Mouse (Mus musculus) kidney, embryonic 14.5 days (tissue): ENCODE measurements at regions not wholly inside any gene's neighbourhood (a gene's known extent, or its start where the extent isn't known, plus 50 kb on each side); places are given as distances from the start of the nearest gene placed in this dataset.

Source experiments
- ATAC-seq: fragments of 200-750 bp; cut with Nextera tagmentation; 2 replicates; pipeline ENCODE4 v1.8.0; 2017; ENCODE audit warnings: moderate number of reproducible peaks, mild to moderate bottlenecking, moderate TSS enrichment, moderate library complexity; ENCODE audit not compliant: low FRiP score, low TSS enrichment
- H3K27ac ChIP-seq: fragments of 300-500 bp; sonication (generic); 2 replicates; pipeline ENCODE4 v1.5.1; 2014; ENCODE audit warnings: low read depth, mild to moderate bottlenecking, low read length, moderate library complexity, mixed read lengths
- H3K27me3 ChIP-seq: fragments of 300-500 bp; sonication (generic); 2 replicates; pipeline ENCODE4 v1.6.1; 2014; ENCODE audit warnings: mild to moderate bottlenecking, low read length; ENCODE audit not compliant: control insufficient read depth, insufficient read depth
- H3K36me3 ChIP-seq: fragments of 300-500 bp; sonication (generic); 2 replicates; pipeline ENCODE4 v1.6.1; 2014; ENCODE audit warnings: low read length, mixed read lengths; ENCODE audit not compliant: control insufficient read depth, insufficient read depth
- H3K4me1 ChIP-seq: fragments of 300-500 bp; sonication (generic); 2 replicates; pipeline ENCODE4 v1.6.1; 2014; ENCODE audit warnings: low read length, mixed read lengths; ENCODE audit not compliant: control insufficient read depth, insufficient read depth
- H3K4me2 ChIP-seq: fragments of 300-500 bp; sonication (generic); replicated peaks from 2 replicates; pipeline ENCODE4 v1.6.1; 2014; ENCODE audit warnings: low read depth, mild to moderate bottlenecking, low read length
- H3K4me3 ChIP-seq: fragments of 300-500 bp; sonication (generic); 2 replicates; pipeline ENCODE4 v1.5.1; 2014; ENCODE audit warnings: mild to moderate bottlenecking, low read length
- H3K9ac ChIP-seq: fragments of 300-500 bp; sonication (generic); 2 replicates; pipeline ENCODE4 v1.6.1; 2014; ENCODE audit warnings: low read depth, mild to moderate bottlenecking, low read length, moderate library complexity
- H3K9me3 ChIP-seq: fragments of 300-500 bp; sonication (generic); 2 replicates; pipeline ENCODE4 v1.6.1; 2016; ENCODE audit warnings: low read length; ENCODE audit not compliant: control insufficient read depth
- WGBS: fragments of 180-500 bp; shearing (Covaris S2); extraction: QIAGEN DNeasy Blood & Tissue Kit; methylation state at CpG from one replicate; pipeline ENCODE4 v1.1.7; 2014; 5-methylcytosine and 5-hydroxymethylcytosine counted together

GRCm38 (mm10) chr3:44423166-44423565 lies 955.0 kb upstream of the Pcdh10 start:
- 44% methylated on average over 2 of the region's 2 CpGs for WGBS

GRCm38 (mm10) chr3:44468078-44468477 lies 910.1 kb upstream of the Pcdh10 start:
- no peak overlapping the region for H3K9ac ChIP-seq
- peak; percentile 62; the same call in 1 of the 2 replicates for ATAC-seq
- WGBS: 23% methylated on average over 3 of the region's 3 CpGs
- no peak overlapping the region for H3K4me3 ChIP-seq
- no peaks in the 10 kb centered on the region for H3K27me3 ChIP-seq
- no peaks in the 10 kb centered on the region for H3K36me3 ChIP-seq
- H3K9me3 ChIP-seq: no peaks in the 10 kb centered on the region
- no peak overlapping the region for H3K4me2 ChIP-seq
- no peak overlapping the region for H3K27ac ChIP-seq
- no peaks in the 10 kb centered on the region for H3K4me1 ChIP-seq

More at GRCm38 (mm10) chr3:44423166-44423565, 955.0 kb upstream of the Pcdh10 start:
- ATAC-seq: peak; percentile 43; the same call in 1 of the 2 replicates
- no peaks in the 10 kb centered on the region for H3K36me3 ChIP-seq
- H3K4me1 ChIP-seq: no peaks in the 10 kb centered on the region
- H3K27me3 ChIP-seq: no peaks in the 10 kb centered on the region
- H3K27ac ChIP-seq: no peak overlapping the region
- no peak overlapping the region for H3K9ac ChIP-seq
- H3K9me3 ChIP-seq: no peaks in the 10 kb centered on the region
- no peak overlapping the region for H3K4me2 ChIP-seq
- H3K4me3 ChIP-seq: no peak overlapping the region
